Mouse (Mus musculus): ENCODE measurements around the gene Trp73. TPM values are rescaled to one million over a fixed set of nuclear protein-coding genes. Genes with fewer than 3 reads are reported as not detected.

Gene Trp73
- polyA plus RNA-seq, 1 experiment from 2014 or later, result not detected

DNA sequence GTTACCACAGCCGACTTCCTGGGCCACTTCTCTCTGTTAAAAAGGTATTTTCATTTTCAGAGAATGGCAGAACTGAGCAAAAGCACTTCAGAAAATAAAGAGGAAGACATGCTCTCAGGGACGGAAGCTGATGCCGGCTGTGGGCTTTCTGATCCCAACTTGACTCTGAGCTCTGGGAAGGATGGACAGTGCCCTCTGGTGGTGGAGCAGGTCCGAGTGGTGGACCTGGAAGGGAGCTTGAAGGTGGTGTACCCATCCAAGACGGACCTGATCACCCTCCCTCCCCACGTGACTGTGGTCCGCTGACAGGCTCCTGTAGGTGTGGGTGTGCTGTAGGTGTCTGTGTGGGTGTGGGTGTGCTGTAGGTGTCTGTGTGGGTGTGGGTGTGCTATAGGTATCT is 120.4 kb downstream of the Trp73 start:
- Histone ChIP-seq H3K4me3 (replicated peaks) (no peak overlapping the region), H3K27me3 (no peaks in the 10 kb centered on the region), H3K9me3 (replicated peaks) (no peaks in the 10 kb centered on the region), H3K4me2 (no peak overlapping the region), H3K9ac (no peak overlapping the region), H3K27ac (replicated peaks) (peak overlapping the region; percentile 94), H3K36me3 (replicated peaks) (peaks cover 90% of the 10 kb centered on the region), H3K4me1 (replicated peaks) (peaks cover 47% of the 10 kb centered on the region)
- 52% methylated on average over 7 of the region's 7 CpGs for WGBS (ENCODE audit: insufficient replicate concordance)
- ATAC-seq (ENCODE audit: insufficient read depth), result no peak

DNA sequence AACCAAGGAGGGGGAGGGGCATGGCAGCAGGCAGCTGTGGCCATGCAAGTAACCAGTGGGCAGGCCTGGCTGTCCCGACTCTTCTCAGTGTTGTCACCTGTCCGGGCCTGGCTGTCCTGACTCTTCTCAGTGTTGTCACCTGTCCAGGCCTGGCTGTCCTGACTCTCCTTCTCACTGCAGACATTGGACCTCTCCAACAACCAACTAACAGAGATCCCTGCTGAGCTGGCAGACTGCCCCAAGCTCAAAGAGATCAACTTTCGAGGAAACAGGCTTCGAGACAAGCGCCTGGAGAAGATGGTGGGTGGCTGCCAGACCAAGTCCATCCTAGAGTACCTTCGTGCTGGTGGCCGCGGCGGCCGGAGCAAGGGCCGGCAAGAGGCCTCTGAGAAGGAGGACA is 124.5 kb downstream of the Trp73 start:
- no peak for ATAC-seq (ENCODE audit: insufficient read depth)
- Histone ChIP-seq H3K9me3 (replicated peaks) (no peaks in the 10 kb centered on the region), H3K36me3 (replicated peaks) (peaks cover 68% of the 10 kb centered on the region), H3K27ac (replicated peaks) (no peak overlapping the region), H3K4me2 (no peak overlapping the region), H3K4me1 (replicated peaks) (peaks cover 39% of the 10 kb centered on the region), H3K4me3 (replicated peaks) (no peak overlapping the region), H3K27me3 (no peaks in the 10 kb centered on the region), H3K9ac (no peak overlapping the region)
- WGBS (ENCODE audit: insufficient replicate concordance), result 83% methylated on average over 11 of the region's 11 CpGs

DNA sequence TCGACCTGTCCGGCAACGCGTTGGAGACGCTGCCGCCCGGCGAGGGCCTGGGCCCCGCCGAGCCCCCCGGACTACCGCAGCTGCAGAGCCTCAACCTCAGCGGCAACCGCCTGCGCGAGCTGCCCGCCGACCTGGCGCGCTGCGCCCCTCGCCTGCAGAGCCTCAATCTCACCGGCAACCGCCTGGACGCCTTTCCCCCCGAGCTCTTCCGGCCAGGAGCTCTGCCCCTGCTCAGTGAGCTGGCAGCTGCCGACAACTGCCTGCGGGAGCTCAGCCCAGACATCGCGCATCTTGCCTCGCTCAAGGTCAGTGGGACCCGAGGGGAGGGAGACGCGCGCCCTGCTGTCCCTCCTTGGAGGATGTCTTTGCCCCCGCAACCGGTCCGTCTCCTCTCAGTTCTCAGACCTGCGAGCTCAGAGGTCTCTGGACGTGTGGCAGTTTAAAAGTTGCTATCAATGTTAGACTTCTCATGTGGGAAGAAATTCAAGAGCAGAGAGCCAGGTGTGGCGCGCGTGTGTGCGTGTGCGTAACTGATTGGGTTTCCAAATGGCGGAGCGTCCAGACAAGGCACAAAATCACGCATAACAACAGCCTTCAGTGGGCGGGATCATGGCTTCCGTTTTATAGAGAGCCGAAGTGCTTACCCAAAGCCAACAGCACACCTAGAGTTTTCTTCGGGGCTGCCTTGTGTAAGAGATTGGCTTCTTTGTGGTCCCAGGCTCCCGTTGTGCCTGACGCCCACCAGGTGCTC is 127.7 kb downstream of the Trp73 start:
- Histone ChIP-seq H3K4me2 (peak overlapping the region; percentile 86), H3K9me3 (replicated peaks) (no peaks in the 10 kb centered on the region), H3K36me3 (replicated peaks) (peaks cover 37% of the 10 kb centered on the region), H3K4me3 (replicated peaks) (peak overlapping the region; percentile 97), H3K4me1 (replicated peaks) (peaks cover 36% of the 10 kb centered on the region), H3K27ac (replicated peaks) (peak overlapping the region; percentile 69), H3K27me3 (no peaks in the 10 kb centered on the region), H3K9ac (peak overlapping the region; percentile 87)
- WGBS (ENCODE audit: insufficient replicate concordance), result 1% methylated on average over 55 of the region's 55 CpGs
- no peak; the same call in 1 of the 2 replicates for ATAC-seq (ENCODE audit: insufficient read depth)

DNA sequence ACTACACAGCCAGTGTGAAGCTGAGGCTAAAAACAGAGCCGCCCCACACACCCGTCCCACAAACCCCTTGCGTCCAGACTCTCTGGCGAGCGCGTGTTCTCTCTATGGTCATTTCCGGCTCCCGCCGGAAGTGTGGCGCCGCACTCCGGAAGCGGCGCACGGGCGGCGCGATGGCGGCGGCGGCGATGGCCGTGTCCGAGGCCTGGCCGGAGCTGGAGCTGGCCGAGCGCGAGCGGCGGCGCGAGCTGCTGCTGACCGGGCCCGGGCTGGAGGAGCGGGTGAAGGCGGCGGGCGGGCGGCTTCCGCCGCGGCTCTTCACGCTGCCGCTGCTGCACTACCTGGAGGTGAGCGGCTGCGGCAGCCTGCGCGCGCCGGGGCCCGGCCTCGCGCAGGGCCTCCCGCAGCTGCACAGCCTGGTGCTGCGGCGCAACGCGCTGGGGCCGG is 128.3 kb downstream of the Trp73 start, which contains the start of gene Lrrc47:
Gene Lrrc47 (plus strand): TSS at position 86 of the 444 bp plus-strand sequence.
- WGBS (ENCODE audit: insufficient replicate concordance), result under 1% methylated on average over 59 of the region's 59 CpGs
- Histone ChIP-seq H3K27ac (replicated peaks) (peak within 1 kb of the TSS; percentile 69), H3K4me1 (replicated peaks) (peaks cover 36% of the 10 kb centered on the region), H3K9ac (peak within 1 kb of the TSS; percentile 87), H3K27me3 (no peaks in the 10 kb centered on the region), H3K36me3 (replicated peaks) (peaks cover 35% of the 10 kb centered on the region), H3K4me2 (peak within 1 kb of the TSS; percentile 86), H3K4me3 (replicated peaks) (peak within 1 kb of the TSS; percentile 97), H3K9me3 (replicated peaks) (no peaks in the 10 kb centered on the region)
- ATAC-seq (ENCODE audit: insufficient read depth), result peak; percentile 89

GRCm38 (mm10) chr4:154010907-154011645 is 128.9 kb downstream of the Trp73 start:
- H3K27me3 ChIP-seq, result no peaks in the 10 kb centered on the region
- peak overlapping the region; percentile 97 for H3K4me3 ChIP-seq (replicated peaks)
- peak; percentile 53 for ATAC-seq (ENCODE audit: insufficient read depth)
- H3K27ac ChIP-seq (replicated peaks), result peak overlapping the region; percentile 68; the same call in 1 of the 2 replicates
- peak overlapping the region; percentile 86 for H3K4me2 ChIP-seq
- H3K4me1 ChIP-seq (replicated peaks), result peaks cover 36% of the 10 kb centered on the region
- peak overlapping the region; percentile 87 for H3K9ac ChIP-seq
- H3K36me3 ChIP-seq (replicated peaks), result peaks cover 35% of the 10 kb centered on the region
- no peaks in the 10 kb centered on the region for H3K9me3 ChIP-seq (replicated peaks)
- WGBS (ENCODE audit: insufficient replicate concordance), result 25% methylated on average over 13 of the region's 13 CpGs

DNA sequence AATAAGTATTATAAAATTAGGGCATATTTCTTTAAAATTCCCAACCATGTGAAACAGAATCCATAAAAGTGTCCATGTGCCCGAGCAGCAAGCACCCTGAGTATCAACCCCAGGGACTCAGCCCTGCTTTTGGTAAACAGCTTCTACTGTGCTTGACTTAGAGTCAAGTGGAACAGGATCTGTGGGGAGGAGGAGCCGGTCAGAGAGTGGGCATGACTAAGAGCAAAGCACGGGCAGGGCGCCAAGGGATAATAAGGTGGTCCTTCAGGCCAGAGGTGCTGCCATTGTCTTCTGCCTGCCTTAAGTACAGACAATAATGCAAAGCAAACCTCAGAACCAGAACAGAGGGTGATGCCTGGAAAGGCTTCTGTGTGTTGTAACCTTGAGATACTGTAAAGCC is 132.2 kb downstream of the Trp73 start:
- no peak overlapping the region for H3K4me3 ChIP-seq (replicated peaks)
- ATAC-seq (ENCODE audit: insufficient read depth), result no peak
- WGBS (ENCODE audit: insufficient replicate concordance), result 69% methylated on average over 4 of the region's 4 CpGs
- peaks cover 15% of the 10 kb centered on the region for H3K4me1 ChIP-seq (replicated peaks)
- H3K36me3 ChIP-seq (replicated peaks), result peaks cover 37% of the 10 kb centered on the region
- no peak overlapping the region for H3K9ac ChIP-seq
- H3K27me3 ChIP-seq, result no peaks in the 10 kb centered on the region
- no peak overlapping the region for H3K4me2 ChIP-seq
- H3K27ac ChIP-seq (replicated peaks), result no peak overlapping the region
- H3K9me3 ChIP-seq (replicated peaks), result no peaks in the 10 kb centered on the region

- Histone ChIP-seq H3K9ac (no peak overlapping the region), H3K4me1 (replicated peaks) (peaks cover 9% of the 10 kb centered on the region), H3K4me2 (no peak overlapping the region), H3K36me3 (replicated peaks) (peaks cover 46% of the 10 kb centered on the region), H3K9me3 (replicated peaks) (no peaks in the 10 kb centered on the region), H3K27me3 (no peaks in the 10 kb centered on the region), H3K4me3 (replicated peaks) (no peak overlapping the region), H3K27ac (replicated peaks) (no peak overlapping the region)
- 79% methylated on average over 6 of the region's 6 CpGs for WGBS (ENCODE audit: insufficient replicate concordance)
- ATAC-seq (ENCODE audit: insufficient read depth), result no peak
Observed at GRCm38 (mm10) chr4:154006264-154006663, 133.7 kb downstream of the Trp73 start.

Other genes starting within 250 kb of the Trp73 start
- 50.2 and 53.7 TPM in 2 replicates for gene A430005L14Rik, start 183.0 kb downstream of the Trp73 start, polyA plus RNA-seq (2015; fragmentation: Nextera tagmentation; extraction: Ambion mirVana)
- 7.1 and 7.4 TPM in 2 replicates for gene Dffb, start 165.1 kb downstream of the Trp73 start, polyA plus RNA-seq (2015; fragmentation: Nextera tagmentation; extraction: Ambion mirVana)
- gene Cep104, start 165.0 kb downstream of the Trp73 start, polyA plus RNA-seq (2015; fragmentation: Nextera tagmentation; extraction: Ambion mirVana), result 6.4 and 6.7 TPM in 2 replicates
- 16.8 and 17.7 TPM in 2 replicates for gene Lrrc47, start 128.5 kb downstream of the Trp73 start, polyA plus RNA-seq (2015; fragmentation: Nextera tagmentation; extraction: Ambion mirVana)
- 321 and 326 TPM in 2 replicates for gene Smim1, start 114.0 kb downstream of the Trp73 start, polyA plus RNA-seq (2015; fragmentation: Nextera tagmentation; extraction: Ambion mirVana)
- gene Ccdc27, start 97.5 kb downstream of the Trp73 start, polyA plus RNA-seq (2015; fragmentation: Nextera tagmentation; extraction: Ambion mirVana), result 0.08 TPM in 1 of 2 replicates, not detected in the other
- 26.4 and 26.8 TPM in 2 replicates for gene Wrap73, start 2.2 kb upstream of the Trp73 start, polyA plus RNA-seq (2015; fragmentation: Nextera tagmentation; extraction: Ambion mirVana)
- 149 and 154 TPM in 2 replicates for gene Tprgl, start 20.5 kb upstream of the Trp73 start, polyA plus RNA-seq (2015; fragmentation: Nextera tagmentation; extraction: Ambion mirVana)
- gene Megf6, start 30.5 kb upstream of the Trp73 start, polyA plus RNA-seq (2015; fragmentation: Nextera tagmentation; extraction: Ambion mirVana), result 1.4 and 2.1 TPM in 2 replicates
- 4.9 and 5.6 TPM in 2 replicates for gene Arhgef16, start 161.5 kb upstream of the Trp73 start, polyA plus RNA-seq (2015; fragmentation: Nextera tagmentation; extraction: Ambion mirVana)
- gene B230104I21Rik, start 195.9 kb upstream of the Trp73 start, polyA plus RNA-seq (2015; fragmentation: Nextera tagmentation; extraction: Ambion mirVana), result not detected in 2 replicates